Mouse (Mus musculus) cerebellum, postnatal 25 days (tissue): ENCODE results near the gene Vmn1r126.
"Not testable (repeated sequence)": the region's sequence is repeated elsewhere in the genome, so short reads cannot be mapped to it uniquely, and the experiment has no call there.

Experiments
- DNase-seq, 2 experiments: peaks; one replicate each; pipeline ENCODE4 v3.0.0; 2021; ENCODE audit warnings: mixed read lengths in 2 of 2

Vmn1r126 gene

GRCm38 (mm10) chr7:21301367-21301766 lies at the start of gene Vmn1r126:
TSS of gene Vmn1r126 (minus strand) at chr7:21301467.
- DNase-seq, result not testable (repeated sequence)

DNA sequence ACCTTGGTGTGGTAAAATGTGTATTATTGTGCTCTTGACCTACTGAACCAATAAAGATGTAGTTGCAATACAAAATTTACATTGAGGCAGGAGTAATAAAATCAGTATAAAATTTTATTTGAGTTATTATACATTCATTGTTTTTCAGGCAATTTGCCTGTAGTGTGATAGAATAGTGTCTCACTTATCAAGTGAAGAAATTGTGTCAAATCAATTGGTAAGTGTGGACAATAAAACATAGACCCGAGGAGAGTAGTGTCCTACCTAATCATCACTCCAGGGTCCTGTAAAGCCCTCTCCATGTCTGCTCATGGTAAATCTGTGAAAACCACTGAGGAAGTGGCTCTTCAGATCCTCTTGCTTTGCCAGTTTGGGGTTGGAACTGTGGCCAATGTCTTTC lies 47.8 kb upstream of the Vmn1r126 start, which contains the start of gene Vmn1r128:
TSS of gene Vmn1r128 (plus strand) at position 301 of the 400 bp plus-strand sequence.
- DNase-seq, result not testable (repeated sequence)

DNA sequence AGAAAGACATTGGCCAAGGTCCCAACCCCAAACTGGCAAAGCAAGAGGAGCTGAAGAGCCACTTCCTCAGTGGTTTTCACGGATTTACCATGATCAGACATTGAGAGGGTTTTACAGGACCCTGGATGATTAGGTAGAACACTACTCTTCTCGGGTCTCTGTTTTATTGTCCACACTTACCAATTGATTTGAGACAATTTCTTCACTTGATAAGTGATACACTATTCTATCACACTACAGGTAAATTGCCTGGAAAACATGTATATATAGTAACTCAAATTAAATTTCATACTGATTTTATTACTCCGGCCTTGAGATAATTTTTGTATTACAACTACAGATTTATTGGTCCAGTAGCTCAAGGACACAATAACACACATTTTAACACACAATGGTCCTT lies 18.5 kb upstream of the Vmn1r126 start, which contains the start of gene Vmn1r127:
TSS of gene Vmn1r127 (minus strand) at position 101 of the 400 bp plus-strand sequence.
- not testable (repeated sequence) for DNase-seq

GRCm38 (mm10) chr7:21271879-21272278 lies 29.4 kb downstream of the Vmn1r126 start, which contains the start of gene Vmn1r125:
TSS of gene Vmn1r125 (plus strand) at chr7:21272179.
- DNase-seq, result not testable (repeated sequence)

DNA sequence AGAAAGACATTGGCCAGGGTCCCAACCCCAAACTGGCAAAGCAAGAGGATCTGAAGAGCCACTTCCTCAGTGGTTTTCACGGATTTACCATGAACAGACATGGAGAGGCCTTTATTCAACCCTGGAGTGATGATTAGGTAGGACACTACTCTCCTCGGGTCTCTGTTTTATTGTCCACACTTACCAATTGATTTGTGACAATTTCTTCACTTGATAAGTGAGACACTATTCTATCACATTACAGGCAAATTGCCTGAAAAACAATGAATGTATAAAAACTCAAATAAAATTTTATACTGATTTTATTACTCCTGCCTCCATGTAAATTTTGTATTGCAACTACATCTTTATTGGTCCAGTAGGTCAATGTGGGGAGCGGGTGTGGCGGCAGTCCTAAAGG lies 40.8 kb downstream of the Vmn1r126 start, which contains the start of gene Vmn1r124:
TSS of gene Vmn1r124 (minus strand) at position 101 of the 400 bp plus-strand sequence.
- DNase-seq, result not testable (repeated sequence)
